Mouse (Mus musculus): Measurements from ENCODE around the gene Mms19. TPM values are rescaled to one million over a fixed set of nuclear protein-coding genes. Genes with fewer than 3 reads are reported as not detected.

Mms19 gene
- polyA plus RNA-seq, 1 experiment from 2014 or later: 34.8 TPM

DNA sequence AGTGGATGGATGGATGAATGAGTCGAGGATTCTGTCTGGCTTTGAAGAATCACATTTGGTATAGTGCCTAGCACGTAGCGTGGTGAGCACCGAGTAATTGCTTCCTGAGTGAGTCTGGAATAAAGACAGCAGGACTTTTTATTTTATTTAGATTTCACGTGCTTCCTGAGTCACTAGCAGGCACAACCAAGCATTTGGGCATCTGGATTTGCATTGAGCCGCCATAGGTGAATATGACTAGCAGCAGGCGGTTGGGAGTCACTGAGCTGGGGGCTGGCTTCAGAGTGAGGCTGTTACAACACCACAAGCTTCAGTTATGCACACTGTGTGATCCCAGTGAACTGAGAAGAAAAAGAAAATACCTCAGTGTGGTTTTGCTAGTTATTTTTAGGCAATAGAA, 28.1 kb upstream of the Mms19 start:
- no peaks in the 10 kb centered on the region for H3K27me3 ChIP-seq (ENCODE audit: low read depth, poor library complexity, severe bottlenecking)
- peaks cover 17% of the 10 kb centered on the region for H3K4me1 ChIP-seq
- WGBS: 81% methylated on average over 7 of the region's 7 CpGs
- no peak overlapping the region for H3K27ac ChIP-seq (replicated peaks)
- DNase-seq (ENCODE audit: low spot score): no peak
- H3K9me3 ChIP-seq (replicated peaks): no peaks in the 10 kb centered on the region
- H3K36me3 ChIP-seq: no peaks in the 10 kb centered on the region
- no peak overlapping the region for H3K4me3 ChIP-seq

DNA sequence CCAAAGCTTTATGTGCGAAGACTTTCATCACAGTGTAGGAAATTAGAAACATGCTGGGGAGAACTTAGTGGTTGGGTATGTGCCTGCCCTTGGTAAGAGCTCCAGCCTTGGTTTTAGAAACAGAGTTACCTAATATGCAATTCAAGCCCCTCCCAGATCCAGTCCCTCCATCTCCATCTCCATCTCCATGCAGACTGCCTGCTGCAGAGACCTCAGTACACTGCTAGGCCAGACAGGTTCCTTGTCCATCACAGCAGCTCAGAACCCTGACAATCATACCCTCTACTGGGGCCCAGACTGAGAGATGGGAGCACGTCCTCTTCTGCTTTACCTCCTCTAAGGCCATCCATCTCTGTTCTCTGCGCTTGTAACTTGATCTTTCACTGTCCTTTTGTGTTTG, 27.6 kb upstream of the Mms19 start:
- WGBS: 77% methylated on average over 3 of the region's 3 CpGs
- H3K4me1 ChIP-seq: peaks cover 17% of the 10 kb centered on the region
- no peak overlapping the region for H3K27ac ChIP-seq (replicated peaks)

GRCm38 (mm10) chr19:42006568-42006967, 25.6 kb upstream of the Mms19 start:
- peaks cover 17% of the 10 kb centered on the region for H3K4me1 ChIP-seq
- no peaks in the 10 kb centered on the region for H3K36me3 ChIP-seq
- no peaks in the 10 kb centered on the region for H3K27me3 ChIP-seq (ENCODE audit: low read depth, poor library complexity, severe bottlenecking)
- H3K4me3 ChIP-seq: no peak overlapping the region
- no peaks in the 10 kb centered on the region for H3K9me3 ChIP-seq (replicated peaks)
- H3K27ac ChIP-seq (replicated peaks): no peak overlapping the region
- WGBS: 78% methylated on average over 8 of the region's 8 CpGs
- DNase-seq (ENCODE audit: low spot score): no peak

More for the DNA sequence above, 27.6 kb upstream of the Mms19 start:
- no peak for DNase-seq (ENCODE audit: low spot score)
- no peaks in the 10 kb centered on the region for H3K9me3 ChIP-seq (replicated peaks)
- no peak overlapping the region for H3K4me3 ChIP-seq
- no peaks in the 10 kb centered on the region for H3K36me3 ChIP-seq
- no peaks in the 10 kb centered on the region for H3K27me3 ChIP-seq (ENCODE audit: low read depth, poor library complexity, severe bottlenecking)

- no peak overlapping the region for H3K27ac ChIP-seq (replicated peaks)
- no peak overlapping the region for H3K4me3 ChIP-seq
- no peak for DNase-seq (ENCODE audit: low spot score)
- H3K27me3 ChIP-seq (ENCODE audit: low read depth, poor library complexity, severe bottlenecking): no peaks in the 10 kb centered on the region
- H3K9me3 ChIP-seq (replicated peaks): no peaks in the 10 kb centered on the region
- H3K36me3 ChIP-seq: no peaks in the 10 kb centered on the region
- peaks cover 20% of the 10 kb centered on the region for H3K4me1 ChIP-seq
- WGBS: 85% methylated on average over 3 of the region's 3 CpGs
Measured at GRCm38 (mm10) chr19:42005616-42006015, 24.7 kb upstream of the Mms19 start.

- no peaks in the 10 kb centered on the region for H3K9me3 ChIP-seq (replicated peaks)
- H3K4me3 ChIP-seq: no peak overlapping the region
- no peaks in the 10 kb centered on the region for H3K27me3 ChIP-seq (ENCODE audit: low read depth, poor library complexity, severe bottlenecking)
- no peak overlapping the region for H3K27ac ChIP-seq (replicated peaks)
- peaks cover 16% of the 10 kb centered on the region for H3K4me1 ChIP-seq
- H3K36me3 ChIP-seq: no peaks in the 10 kb centered on the region
- no peak for DNase-seq (ENCODE audit: low spot score)
- WGBS: 84% methylated on average over 6 of the region's 6 CpGs
Measured at GRCm38 (mm10) chr19:42004258-42004657, 23.3 kb upstream of the Mms19 start.

- DNase-seq (ENCODE audit: low spot score): no peak
- Histone ChIP-seq H3K9me3 (replicated peaks) (no peaks in the 10 kb centered on the region), H3K36me3 (no peaks in the 10 kb centered on the region), H3K27me3 (ENCODE audit: low read depth, poor library complexity, severe bottlenecking) (no peaks in the 10 kb centered on the region), H3K27ac (replicated peaks) (no peak overlapping the region), H3K4me3 (no peak overlapping the region), H3K4me1 (peaks cover 6% of the 10 kb centered on the region)
- WGBS: 89% methylated on average over 12 of the region's 12 CpGs
Measured at GRCm38 (mm10) chr19:42001253-42001980, 20.5 kb upstream of the Mms19 start.

GRCm38 (mm10) chr19:42000446-42000958, 19.5 kb upstream of the Mms19 start:
- no peaks in the 10 kb centered on the region for H3K36me3 ChIP-seq
- DNase-seq (ENCODE audit: low spot score): no peak

GRCm38 (mm10) chr19:41999688-42000283, 18.8 kb upstream of the Mms19 start:
- H3K27ac ChIP-seq (replicated peaks): no peak overlapping the region
- no peak for DNase-seq (ENCODE audit: low spot score)
- H3K4me3 ChIP-seq: no peak overlapping the region
- WGBS: 85% methylated on average over 4 of the region's 4 CpGs
- peaks cover 22% of the 10 kb centered on the region for H3K4me1 ChIP-seq
- H3K36me3 ChIP-seq: no peaks in the 10 kb centered on the region
- no peaks in the 10 kb centered on the region for H3K27me3 ChIP-seq (ENCODE audit: low read depth, poor library complexity, severe bottlenecking)
- H3K9me3 ChIP-seq (replicated peaks): no peaks in the 10 kb centered on the region

More at GRCm38 (mm10) chr19:42000446-42000958, 19.5 kb upstream of the Mms19 start:
- no peaks in the 10 kb centered on the region for H3K27me3 ChIP-seq (ENCODE audit: low read depth, poor library complexity, severe bottlenecking)
- H3K27ac ChIP-seq (replicated peaks): no peak overlapping the region
- 70% methylated on average over 4 of the region's 4 CpGs for WGBS
- H3K4me1 ChIP-seq: peaks cover 16% of the 10 kb centered on the region
- H3K9me3 ChIP-seq (replicated peaks): no peaks in the 10 kb centered on the region
- H3K4me3 ChIP-seq: no peak overlapping the region

- H3K27me3 ChIP-seq (ENCODE audit: low read depth, poor library complexity, severe bottlenecking): no peaks in the 10 kb centered on the region
- H3K4me3 ChIP-seq: no peak overlapping the region
- H3K9me3 ChIP-seq (replicated peaks): no peaks in the 10 kb centered on the region
- H3K36me3 ChIP-seq: no peaks in the 10 kb centered on the region
- H3K4me1 ChIP-seq: peaks cover 22% of the 10 kb centered on the region
- H3K27ac ChIP-seq (replicated peaks): no peak overlapping the region
- DNase-seq (ENCODE audit: low spot score): no peak
- 93% methylated on average over 9 of the region's 9 CpGs for WGBS
Measured at GRCm38 (mm10) chr19:41998770-41999548, 18.0 kb upstream of the Mms19 start.

- Histone ChIP-seq H3K9me3 (replicated peaks) (no peaks in the 10 kb centered on the region), H3K27ac (replicated peaks) (no peak overlapping the region), H3K27me3 (ENCODE audit: low read depth, poor library complexity, severe bottlenecking) (no peaks in the 10 kb centered on the region), H3K36me3 (no peaks in the 10 kb centered on the region), H3K4me3 (no peak overlapping the region), H3K4me1 (peaks cover 25% of the 10 kb centered on the region)
- DNase-seq (ENCODE audit: low spot score): no peak
- WGBS: 88% methylated on average over 10 of the region's 10 CpGs
Measured at GRCm38 (mm10) chr19:41997090-41997489, 16.1 kb upstream of the Mms19 start.

- H3K4me3 ChIP-seq: no peak overlapping the region
- 63% methylated on average over 1 of the region's 1 CpGs for WGBS
- peaks cover 26% of the 10 kb centered on the region for H3K4me1 ChIP-seq
- H3K27me3 ChIP-seq (ENCODE audit: low read depth, poor library complexity, severe bottlenecking): no peaks in the 10 kb centered on the region
- H3K27ac ChIP-seq (replicated peaks): no peak overlapping the region
- no peak for DNase-seq (ENCODE audit: low spot score)
- no peaks in the 10 kb centered on the region for H3K9me3 ChIP-seq (replicated peaks)
- H3K36me3 ChIP-seq: no peaks in the 10 kb centered on the region
Measured at GRCm38 (mm10) chr19:41995483-41995882, 14.5 kb upstream of the Mms19 start.

- WGBS: 92% methylated on average over 7 of the region's 7 CpGs
Measured at GRCm38 (mm10) chr19:41994023-41994422, 13.1 kb upstream of the Mms19 start.

DNA sequence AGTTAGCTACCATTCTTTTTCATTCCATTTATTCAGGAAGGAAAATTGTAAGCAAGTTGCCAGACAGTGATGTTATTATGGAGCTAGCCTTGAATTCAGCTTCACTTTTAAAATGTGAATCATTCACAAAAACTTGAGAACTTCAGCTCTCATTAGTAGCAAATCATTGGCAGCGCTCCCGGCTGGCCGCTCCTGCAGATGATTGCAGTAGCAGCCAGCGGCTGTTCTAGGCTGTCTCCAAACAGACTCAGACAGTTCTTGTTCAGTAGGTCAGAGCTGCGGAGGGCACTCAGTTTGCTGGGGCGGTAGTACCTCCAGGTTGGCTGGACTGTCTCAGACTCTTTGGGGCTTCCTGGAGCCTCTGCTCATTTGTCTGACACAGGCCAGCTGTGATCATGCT, 12.5 kb upstream of the Mms19 start:
- no peaks in the 10 kb centered on the region for H3K27me3 ChIP-seq (ENCODE audit: low read depth, poor library complexity, severe bottlenecking)
- WGBS: 90% methylated on average over 6 of the region's 6 CpGs
- peaks cover 40% of the 10 kb centered on the region for H3K4me1 ChIP-seq
- no peaks in the 10 kb centered on the region for H3K36me3 ChIP-seq
- H3K27ac ChIP-seq (replicated peaks): no peak overlapping the region
- DNase-seq (ENCODE audit: low spot score): no peak
- no peaks in the 10 kb centered on the region for H3K9me3 ChIP-seq (replicated peaks)
- no peak overlapping the region for H3K4me3 ChIP-seq

More at GRCm38 (mm10) chr19:41994023-41994422, 13.1 kb upstream of the Mms19 start:
- Histone ChIP-seq H3K4me3 (no peak overlapping the region), H3K27me3 (ENCODE audit: low read depth, poor library complexity, severe bottlenecking) (no peaks in the 10 kb centered on the region), H3K27ac (replicated peaks) (no peak overlapping the region), H3K36me3 (no peaks in the 10 kb centered on the region), H3K4me1 (peaks cover 34% of the 10 kb centered on the region), H3K9me3 (replicated peaks) (no peaks in the 10 kb centered on the region)
- no peak for DNase-seq (ENCODE audit: low spot score)

All from midbrain, embryonic 10.5 days (tissue).